Mouse (Mus musculus) ES-E14 (cell line): ENCODE data around the gene Alk.

Experiments
- CHD2 ChIP-seq: IDR thresholded peaks from 2 replicates; pipeline ENCODE4 v1.6.1; 2014; ENCODE audit warnings: mild to moderate bottlenecking, low read depth, low read length, inconsistent platforms
- HCFC1 ChIP-seq: IDR thresholded peaks from 2 replicates; pipeline ENCODE4 v1.6.1; 2012; ENCODE audit warnings: low read length, inconsistent platforms, borderline replicate concordance; ENCODE audit not compliant: insufficient read depth
- MAFK ChIP-seq: IDR thresholded peaks from 2 replicates; pipeline ENCODE4 v1.6.1; 2014; ENCODE audit warnings: mild to moderate bottlenecking, low read depth, low read length, inconsistent platforms; ENCODE audit not compliant: insufficient read depth
- ZC3H11A ChIP-seq: IDR thresholded peaks from 2 replicates; pipeline ENCODE4 v1.6.1; 2012; ENCODE audit warnings: low read depth, mild to moderate bottlenecking, inconsistent platforms, low read length, borderline replicate concordance
- ZNF384 ChIP-seq: IDR thresholded peaks from 2 replicates; pipeline ENCODE4 v1.6.1; 2012; ENCODE audit warnings: low read depth, low read length, inconsistent platforms

GRCm38 (mm10) chr17:72115271-72115944, 489.0 kb downstream of the Alk start:
- TF ChIP-seq CHD2 (no peak), ZC3H11A (no peak), MAFK (no peak), HCFC1 (no peak), ZNF384 (no peak)
